Mouse (Mus musculus): ENCODE measurements around the gene Gm8660.
"Not testable (repeated sequence)": the region's sequence is repeated elsewhere in the genome, so short reads cannot be mapped to it uniquely, and the experiment has no call there.

DNA sequence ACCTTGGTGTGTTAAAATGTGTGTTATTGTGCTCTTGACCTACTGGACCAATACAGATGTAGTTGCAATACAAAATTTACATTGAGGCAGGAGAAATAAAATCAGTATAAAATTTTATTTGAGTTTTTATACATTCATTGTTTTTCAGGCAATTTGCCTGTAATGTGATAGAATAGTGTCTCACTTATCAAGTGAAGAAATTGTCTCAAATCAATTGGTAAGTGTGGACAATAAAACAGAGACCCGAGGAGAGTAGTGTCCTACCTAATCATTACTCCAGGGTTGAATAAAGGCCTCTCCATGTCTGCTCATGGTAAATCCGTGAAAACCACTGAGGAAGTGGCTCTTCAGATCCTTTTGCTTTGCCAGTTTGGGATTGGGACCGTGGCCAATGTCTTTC, 42.4 kb upstream of the Gm8660 start, which contains the start of gene Vmn1r148:
- TF ChIP-seq GATA1 (IDR thresholded peaks at IDR 0.05; ENCODE audit: borderline replicate concordance, low read length); FLI1 (IDR thresholded peaks at IDR 0.05; ENCODE audit: low read length): not testable (repeated sequence)

Data from megakaryocyte, embryonic 14.5 days (primary cell).